Comparison of ENCODE assay signal across 12 mouse cellular contexts in genomic region chr6:146436916-146437496, GRCm38 (mm10).
DNase-seq lines count a peak whose midpoint lies in the region; ATAC-seq lines count a peak whose summit lies in the region.
"Had no signal": no experiment of that assay in that cellular context is flagged by ENCODE, and none has a peak within 500 bp of the region (broad histone marks: within the 10 kb centered on the region; RNA-seq: fewer than 3 reads in every experiment).

No protein-coding gene starts in this region.

- DNase-seq in kidney, adult 9 months, result no peak
- DNase-seq in NIH3T3 (ENCODE audit: low read depth), result peak; percentile 52
- DNase-seq in midbrain, embryonic 14.5 days, result peak; percentile 73
- DNase-seq in c-Kit-positive CD71-positive TER-119-positive erythroid progenitor cells, embryonic 14.5 days (ENCODE audit: low spot score), result no peak
- DNase-seq: adrenal gland, postnatal 36 days; cerebellum, adult 2 months; heart, postnatal 36 days; liver, embryonic 13.5 days had no signal

- H3K4me3 ChIP-seq in kidney, embryonic 16.5 days (ENCODE audit: low read length), result no peak overlapping the region
- H3K4me3 ChIP-seq in embryonic facial prominence, embryonic 15.5 days (replicated peaks), result no peak overlapping the region
- no peak overlapping the region for H3K4me3 ChIP-seq in midbrain, embryonic 14.5 days (replicated peaks; ENCODE audit: low read depth, low read length)
- H3K4me3 ChIP-seq: left cerebral cortex, adult 2 months; liver, embryonic 13.5 days had no signal

- 51% methylated on average over 12 of the region's 12 CpGs for whole genome bisulfite sequencing in kidney, embryonic 16.5 days
- WGBS in embryonic facial prominence, embryonic 15.5 days, result 51% methylated on average over 12 of the region's 12 CpGs
- WGBS in midbrain, embryonic 14.5 days, result 48% methylated on average over 12 of the region's 12 CpGs

- H3K27me3 ChIP-seq in kidney, embryonic 16.5 days (ENCODE audit: insufficient read depth, low read length), result no peaks in the 10 kb centered on the region
- no peaks in the 10 kb centered on the region for H3K27me3 ChIP-seq in embryonic facial prominence, embryonic 15.5 days
- H3K27me3 ChIP-seq in midbrain, embryonic 14.5 days (ENCODE audit: control insufficient read depth, insufficient read depth, low read length), result no peaks in the 10 kb centered on the region
- H3K27me3 ChIP-seq: liver, embryonic 13.5 days had no signal

- peaks cover 3% of the 10 kb centered on the region; the same call in 1 of the 2 replicates for H3K9me3 ChIP-seq in kidney, embryonic 16.5 days (ENCODE audit: low read length)
- no peaks in the 10 kb centered on the region for H3K9me3 ChIP-seq in embryonic facial prominence, embryonic 15.5 days (replicated peaks)
- H3K9me3 ChIP-seq in midbrain, embryonic 14.5 days (ENCODE audit: control insufficient read depth, low read length), result no peaks in the 10 kb centered on the region
- H3K9me3 ChIP-seq: liver, embryonic 13.5 days had no signal

- no peaks in the 10 kb centered on the region for H3K36me3 ChIP-seq in kidney, embryonic 16.5 days (ENCODE audit: insufficient read depth, low read length)
- no peaks in the 10 kb centered on the region for H3K36me3 ChIP-seq in embryonic facial prominence, embryonic 15.5 days
- no peaks in the 10 kb centered on the region for H3K36me3 ChIP-seq in midbrain, embryonic 14.5 days (ENCODE audit: control insufficient read depth, insufficient read depth, low read length)
- H3K36me3 ChIP-seq: liver, embryonic 13.5 days had no signal

- no peaks in the 10 kb centered on the region for H3K4me1 ChIP-seq in kidney, embryonic 16.5 days (ENCODE audit: insufficient read depth, low read length)
- no peaks in the 10 kb centered on the region for H3K4me1 ChIP-seq in embryonic facial prominence, embryonic 15.5 days
- H3K4me1 ChIP-seq in midbrain, embryonic 14.5 days (ENCODE audit: control insufficient read depth, insufficient read depth, low read length), result peaks cover 4% of the 10 kb centered on the region; the same call in 1 of the 2 replicates
- H3K4me1 ChIP-seq: liver, embryonic 13.5 days had no signal

- peak; percentile 39; the same call in 1 of the 2 replicates for ATAC-seq in kidney, embryonic 16.5 days (ENCODE audit: low FRiP score, low TSS enrichment)
- 0 out of 2 replicates have a peak, but pooled peaks have one; percentile 29 for ATAC-seq in embryonic facial prominence, embryonic 15.5 days (ENCODE audit: insufficient number of reproducible peaks, low FRiP score, low TSS enrichment, low read depth)
- peak; percentile 70; the same call in 1 of the 2 replicates for ATAC-seq in midbrain, embryonic 14.5 days (ENCODE audit: low FRiP score, low TSS enrichment)
- no peak for ATAC-seq in megakaryocyte, adult 5-6 weeks (ENCODE audit: poor library complexity, severe bottlenecking)

- H3K9ac ChIP-seq in kidney, embryonic 16.5 days (replicated peaks; ENCODE audit: low read length), result no peak overlapping the region
- no peak overlapping the region for H3K9ac ChIP-seq in embryonic facial prominence, embryonic 15.5 days
- no peak overlapping the region for H3K9ac ChIP-seq in midbrain, embryonic 14.5 days (replicated peaks; ENCODE audit: low read length)
- H3K9ac ChIP-seq: liver, embryonic 13.5 days had no signal

- no peak overlapping the region for H3K4me2 ChIP-seq in kidney, embryonic 16.5 days (replicated peaks; ENCODE audit: low read depth, low read length)
- H3K4me2 ChIP-seq in embryonic facial prominence, embryonic 15.5 days (replicated peaks), result no peak overlapping the region
- H3K4me2 ChIP-seq in midbrain, embryonic 14.5 days (ENCODE audit: low read length), result no peak overlapping the region
- H3K4me2 ChIP-seq: liver, embryonic 13.5 days had no signal

- no peak overlapping the region for H3K27ac ChIP-seq in kidney, embryonic 16.5 days (ENCODE audit: low read length)
- H3K27ac ChIP-seq in embryonic facial prominence, embryonic 15.5 days (replicated peaks), result no peak overlapping the region
- peak overlapping the region; percentile 63 for H3K27ac ChIP-seq in midbrain, embryonic 14.5 days (replicated peaks; ENCODE audit: low read depth, low read length)
- H3K27ac ChIP-seq: left cerebral cortex, adult 2 months; liver, embryonic 13.5 days had no signal

Comparison
In these comparisons a context has a peak if more than half of its experiments do, and no peak if none do; other contexts are left out.
1. DNase-seq: peak in NIH3T3 (single experiment) and midbrain, embryonic 14.5 days (single experiment); none in kidney, adult 9 months (single experiment) and c-Kit-positive CD71-positive TER-119-positive erythroid progenitor cells, embryonic 14.5 days (single experiment).